Mouse (Mus musculus): ENCODE results near the gene Elane.

GRCm38 (mm10) chr10:79862049-79862788, 23.8 kb upstream of the Elane start:
- no peak for TF ChIP-seq CTCF (IDR thresholded peaks at IDR 0.05; ENCODE audit: low read depth, low read length)
- no peak for TF ChIP-seq POLR2A (IDR thresholded peaks at IDR 0.05; ENCODE audit: borderline replicate concordance, low read depth, low read length)
